Mouse (Mus musculus): Measurements from ENCODE around the gene Cpt1a. TPM values are rescaled to one million over a fixed set of nuclear protein-coding genes. Genes with fewer than 3 reads are reported as not detected.

Gene Cpt1a
- total and polyA plus RNA-seq, 2 experiments from 2014 or later, result 49.8 to 79.4 TPM

DNA sequence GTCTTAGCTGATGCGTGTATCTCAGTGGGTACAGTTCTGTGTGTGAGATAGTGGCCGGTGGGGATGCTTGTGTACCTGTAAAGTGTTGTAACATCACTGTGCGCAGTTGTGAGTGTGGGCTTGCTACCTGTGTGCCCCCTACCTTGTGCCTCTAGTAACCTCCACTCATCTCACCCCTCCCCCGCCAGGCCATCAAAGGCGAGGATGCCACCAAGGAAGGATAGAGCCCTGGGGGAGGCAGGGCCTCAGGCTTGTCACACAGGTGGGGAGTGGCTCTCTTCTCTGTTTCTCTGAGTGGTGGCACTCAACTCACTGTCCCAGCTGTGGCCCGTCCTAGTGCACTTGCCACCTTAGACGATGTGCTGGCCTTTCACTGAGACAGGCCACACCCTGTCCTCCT lies 108.9 kb downstream of the Cpt1a start:
- H3K9ac ChIP-seq (replicated peaks; ENCODE audit: low read depth, low read length), result no peak overlapping the region
- H3K27me3 ChIP-seq (ENCODE audit: control insufficient read depth, insufficient read depth, low read length), result no peaks in the 10 kb centered on the region
- TF ChIP-seq EP300 (IDR thresholded peaks at IDR 0.05; ENCODE audit: low read depth) (no peak), CTCF (IDR thresholded peaks at IDR 0.05; ENCODE audit: low read depth) (no peak)
- ATAC-seq (ENCODE audit: insufficient read depth, low read depth) (no peak), DNase-seq (ENCODE audit: low spot score) (no peak)
- WGBS, result 75% methylated on average over 7 of the region's 7 CpGs
- no peaks in the 10 kb centered on the region for H3K4me1 ChIP-seq (ENCODE audit: control insufficient read depth, insufficient read depth)
- H3K27ac ChIP-seq (ENCODE audit: low read depth), result no peak overlapping the region
- no peaks in the 10 kb centered on the region for H3K9me3 ChIP-seq (replicated peaks; ENCODE audit: control insufficient read depth, low read length)
- no peak overlapping the region for H3K4me3 ChIP-seq (ENCODE audit: low read depth, low read length)
- H3K4me2 ChIP-seq (ENCODE audit: low read depth, low read length), result no peak overlapping the region
- H3K36me3 ChIP-seq (replicated peaks; ENCODE audit: control insufficient read depth, insufficient read depth, low read length), result no peaks in the 10 kb centered on the region

DNA sequence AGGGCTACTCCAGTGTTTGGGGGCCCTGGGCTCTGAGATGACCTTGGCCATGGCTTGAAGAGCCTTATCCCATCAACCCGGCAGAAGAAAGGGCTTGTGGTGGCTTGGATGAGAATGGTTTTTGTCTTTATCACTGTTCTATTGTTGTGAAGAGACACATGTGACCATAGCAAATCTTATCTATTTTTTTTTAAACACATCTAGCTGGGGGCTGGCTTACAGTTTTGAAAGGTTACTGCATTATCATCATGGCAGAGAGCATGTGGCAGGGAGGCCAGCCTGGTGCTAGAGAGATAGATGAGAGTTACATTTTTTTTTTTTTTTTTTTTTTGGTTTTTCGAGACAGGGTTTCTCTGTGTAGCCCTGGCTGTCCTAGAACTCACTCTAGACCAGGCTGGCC lies 109.8 kb downstream of the Cpt1a start:
- Histone ChIP-seq H3K4me1 (ENCODE audit: control insufficient read depth, insufficient read depth) (no peaks in the 10 kb centered on the region), H3K4me3 (ENCODE audit: low read depth, low read length) (no peak overlapping the region), H3K9me3 (replicated peaks; ENCODE audit: control insufficient read depth, low read length) (no peaks in the 10 kb centered on the region), H3K4me2 (ENCODE audit: low read depth, low read length) (no peak overlapping the region), H3K27ac (ENCODE audit: low read depth) (no peak overlapping the region), H3K27me3 (ENCODE audit: control insufficient read depth, insufficient read depth, low read length) (no peaks in the 10 kb centered on the region), H3K9ac (replicated peaks; ENCODE audit: low read depth, low read length) (no peak overlapping the region), H3K36me3 (replicated peaks; ENCODE audit: control insufficient read depth, insufficient read depth, low read length) (no peaks in the 10 kb centered on the region)
- DNase-seq (ENCODE audit: low spot score) (no peak), ATAC-seq (ENCODE audit: insufficient read depth, low read depth) (no peak)
- WGBS, result 47% methylated on average over 2 of the region's 2 CpGs
- TF ChIP-seq CTCF (IDR thresholded peaks at IDR 0.05; ENCODE audit: low read depth) (no peak), EP300 (IDR thresholded peaks at IDR 0.05; ENCODE audit: low read depth) (no peak)

DNA sequence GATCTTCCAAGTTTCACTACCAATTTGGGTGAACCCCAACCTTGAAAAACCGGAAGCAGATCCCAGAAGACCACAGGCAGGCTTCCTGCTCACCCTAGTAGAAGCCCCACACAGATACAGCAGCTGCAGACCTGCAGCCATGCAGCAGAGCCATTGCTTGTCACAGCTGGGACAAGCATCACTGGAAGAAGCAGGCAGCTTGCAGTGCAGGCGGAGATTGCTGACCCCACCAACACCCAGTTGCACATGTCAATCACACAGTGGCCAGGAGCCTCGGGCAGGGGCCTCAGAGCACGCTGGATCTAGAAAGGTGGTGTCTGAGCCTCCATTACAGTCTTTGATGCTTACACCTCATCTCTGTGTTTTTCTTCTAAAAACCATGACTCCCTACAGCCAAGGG lies 112.0 kb downstream of the Cpt1a start:
- no peak overlapping the region for H3K27ac ChIP-seq (ENCODE audit: low read depth)
- no peak overlapping the region for H3K4me3 ChIP-seq (ENCODE audit: low read depth, low read length)
- ATAC-seq (ENCODE audit: insufficient read depth, low read depth) (no peak), DNase-seq (ENCODE audit: low spot score) (no peak)
- no peaks in the 10 kb centered on the region for H3K9me3 ChIP-seq (replicated peaks; ENCODE audit: control insufficient read depth, low read length)
- no peaks in the 10 kb centered on the region for H3K27me3 ChIP-seq (ENCODE audit: control insufficient read depth, insufficient read depth, low read length)
- no peaks in the 10 kb centered on the region for H3K4me1 ChIP-seq (ENCODE audit: control insufficient read depth, insufficient read depth)
- 48% methylated on average over 4 of the region's 4 CpGs for WGBS
- no peak overlapping the region for H3K4me2 ChIP-seq (ENCODE audit: low read depth, low read length)
- H3K36me3 ChIP-seq (replicated peaks; ENCODE audit: control insufficient read depth, insufficient read depth, low read length), result no peaks in the 10 kb centered on the region
- no peak overlapping the region for H3K9ac ChIP-seq (replicated peaks; ENCODE audit: low read depth, low read length)
- TF ChIP-seq EP300 (IDR thresholded peaks at IDR 0.05; ENCODE audit: low read depth) (no peak), CTCF (IDR thresholded peaks at IDR 0.05; ENCODE audit: low read depth) (no peak)

DNA sequence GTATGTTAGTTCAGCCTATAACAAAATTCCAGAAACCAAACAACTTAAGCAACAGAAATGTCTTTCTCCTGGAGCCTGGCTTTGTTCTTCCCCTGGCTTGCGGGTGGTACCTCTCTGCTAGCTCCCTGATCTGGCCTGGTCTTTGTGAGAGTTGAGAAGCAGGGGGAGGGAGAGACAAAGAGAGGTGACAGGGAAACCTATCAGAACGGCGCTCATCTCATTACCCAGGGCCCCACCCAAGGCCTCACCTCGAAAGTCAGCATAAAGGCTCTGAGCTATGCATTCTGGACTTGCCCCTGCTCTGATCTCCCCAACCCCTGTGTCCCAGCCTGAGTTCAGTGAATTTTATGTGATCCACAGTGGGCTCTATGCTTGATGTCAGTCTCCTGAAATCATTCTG lies 112.5 kb downstream of the Cpt1a start:
- H3K9me3 ChIP-seq (replicated peaks; ENCODE audit: control insufficient read depth, low read length), result no peaks in the 10 kb centered on the region
- no peaks in the 10 kb centered on the region for H3K36me3 ChIP-seq (replicated peaks; ENCODE audit: control insufficient read depth, insufficient read depth, low read length)
- no peak for ATAC-seq (ENCODE audit: insufficient read depth, low read depth)
- H3K4me2 ChIP-seq (ENCODE audit: low read depth, low read length), result no peak overlapping the region
- TF ChIP-seq EP300 (IDR thresholded peaks at IDR 0.05; ENCODE audit: low read depth), result no peak
- TF ChIP-seq CTCF (IDR thresholded peaks at IDR 0.05; ENCODE audit: low read depth), result no peak
- H3K4me3 ChIP-seq (ENCODE audit: low read depth, low read length), result no peak overlapping the region
- WGBS, result 49% methylated on average over 4 of the region's 4 CpGs
- no peaks in the 10 kb centered on the region for H3K27me3 ChIP-seq (ENCODE audit: control insufficient read depth, insufficient read depth, low read length)
- DNase-seq (ENCODE audit: low spot score), result no peak
- H3K4me1 ChIP-seq (ENCODE audit: control insufficient read depth, insufficient read depth), result no peaks in the 10 kb centered on the region
- no peak overlapping the region for H3K9ac ChIP-seq (replicated peaks; ENCODE audit: low read depth, low read length)
- H3K27ac ChIP-seq (ENCODE audit: low read depth), result no peak overlapping the region

Small RNA genes within 50 kb of the gene (microRNA-seq; reads per million reads assigned to microRNA genes)
- 0.54 reads per million for gene Mir6984

Other genes starting within 250 kb of the Cpt1a start
- gene Mrpl21, start 39.4 kb upstream of the Cpt1a start, total RNA-seq (2014; rRNA removed; ENCODE audit: low replicate concordance), result 54.9 and 65.9 TPM in 2 replicates
- 105 and 113 TPM in 2 replicates for gene Mrpl21, start 39.4 kb upstream of the Cpt1a start, polyA plus RNA-seq (2015; fragmentation: Nextera tagmentation; extraction: Ambion mirVana)
- gene Ighmbp2, start 39.3 kb upstream of the Cpt1a start, total RNA-seq (2014; rRNA removed; ENCODE audit: low replicate concordance), result 4.5 and 5.2 TPM in 2 replicates
- gene Ighmbp2, start 39.3 kb upstream of the Cpt1a start, polyA plus RNA-seq (2015; fragmentation: Nextera tagmentation; extraction: Ambion mirVana), result 3.1 and 3.7 TPM in 2 replicates
- gene Tesmin, start 66.5 kb downstream of the Cpt1a start, total RNA-seq (2014; rRNA removed; ENCODE audit: low replicate concordance), result 1.2 and 2.9 TPM in 2 replicates
- 1.1 and 1.3 TPM in 2 replicates for gene Tesmin, start 66.5 kb downstream of the Cpt1a start, polyA plus RNA-seq (2015; fragmentation: Nextera tagmentation; extraction: Ambion mirVana)
- 2.3 TPM in 1 of 2 replicates, not detected in the other for gene Gal, start 92.2 kb downstream of the Cpt1a start, total RNA-seq (2014; rRNA removed; ENCODE audit: low replicate concordance)
- gene Gal, start 92.2 kb downstream of the Cpt1a start, polyA plus RNA-seq (2015; fragmentation: Nextera tagmentation; extraction: Ambion mirVana), result 2.4 and 3.1 TPM in 2 replicates